Comparison of ENCODE assay signal across 23 mouse cellular contexts in the genomic region with DNA sequence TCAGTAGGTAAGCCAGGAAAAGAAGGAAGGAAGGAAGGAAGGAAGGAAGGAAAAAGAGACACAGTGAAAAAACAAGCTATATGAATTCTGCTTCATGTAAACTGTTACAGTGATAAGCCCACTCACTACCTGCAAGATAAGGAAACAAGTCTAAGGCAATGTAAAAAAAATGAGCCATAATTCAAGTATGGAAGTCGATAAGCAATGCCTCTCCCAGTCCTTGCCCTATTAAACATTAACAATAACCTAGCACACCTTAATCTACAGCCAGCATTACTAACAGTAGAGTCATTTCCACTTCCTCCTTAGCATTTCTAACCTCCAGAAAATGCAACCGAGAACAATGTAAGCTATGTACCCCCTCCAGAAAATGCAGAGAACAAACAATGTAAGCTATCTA. TPM values are rescaled to one million over a fixed set of nuclear protein-coding genes. Genes with fewer than 3 reads are reported as not detected.
DNase-seq lines count a peak whose midpoint lies in the region; ATAC-seq and TF ChIP-seq lines count a peak whose summit lies in the region.
"Had no signal": no experiment of that assay in that cellular context is flagged by ENCODE, and none has a peak within 500 bp of the region (broad histone marks: within the 10 kb centered on the region; RNA-seq: fewer than 3 reads in every experiment).

No protein-coding gene starts in this region.

- H3K4me2 ChIP-seq in kidney, embryonic 14.5 days (replicated peaks; ENCODE audit: low read depth, low read length), result no peak overlapping the region
- peak overlapping the region; percentile 45 for H3K4me2 ChIP-seq in liver, embryonic 13.5 days
- no peak overlapping the region for H3K4me2 ChIP-seq in midbrain, embryonic 13.5 days (replicated peaks)
- H3K4me2 ChIP-seq: embryonic facial prominence, embryonic 12.5 days; heart, embryonic 13.5 days; hindbrain, embryonic 14.5 days had no signal

- H3K9me3 ChIP-seq in kidney, embryonic 14.5 days (ENCODE audit: control insufficient read depth, low read length), result no peaks in the 10 kb centered on the region
- no peaks in the 10 kb centered on the region for H3K9me3 ChIP-seq in MEL (replicated peaks; ENCODE audit: insufficient read depth, low read length)
- H3K9me3 ChIP-seq in liver, embryonic 13.5 days (replicated peaks), result no peaks in the 10 kb centered on the region
- H3K9me3 ChIP-seq in midbrain, embryonic 13.5 days, result no peaks in the 10 kb centered on the region
- H3K9me3 ChIP-seq: embryonic facial prominence, embryonic 12.5 days; G1E; heart, embryonic 13.5 days had no signal

- DNase-seq in kidney, postnatal 14 days, result no peak
- DNase-seq in MEL (ENCODE audit: low read depth, low spot score), result peak; percentile 80
- no peak for DNase-seq in liver, embryonic 13.5 days
- DNase-seq in left cerebral cortex, postnatal 10 days (ENCODE audit: extremely low spot score in 1 of 2, low spot score in 2 of 2), result no peak
- no peak for DNase-seq in c-Kit-positive CD71-positive TER-119-positive erythroid progenitor cells, embryonic 14.5 days (ENCODE audit: low spot score)
- DNase-seq: adrenal gland, postnatal 36 days; cerebellum, adult 18-20 months; gastrocnemius, postnatal 10 days; heart, adult 11 months; kidney, adult 8-10 months; left cerebral cortex, postnatal 4 days; right cerebral cortex, postnatal 4 days had no signal

- no peaks in the 10 kb centered on the region for H3K27me3 ChIP-seq in kidney, embryonic 14.5 days (ENCODE audit: control insufficient read depth, insufficient read depth, low read length)
- no peaks in the 10 kb centered on the region for H3K27me3 ChIP-seq in MEL (ENCODE audit: control insufficient read depth in 1 of 2, insufficient read depth in 2 of 2, low read length in 2 of 2)
- no peaks in the 10 kb centered on the region for H3K27me3 ChIP-seq in liver, embryonic 13.5 days
- H3K27me3 ChIP-seq in small intestine, adult 2 months (ENCODE audit: control insufficient read depth, insufficient read depth, low read length), result no peaks in the 10 kb centered on the region
- H3K27me3 ChIP-seq in midbrain, embryonic 13.5 days, result no peaks in the 10 kb centered on the region
- H3K27me3 ChIP-seq: embryonic facial prominence, embryonic 12.5 days; heart, embryonic 13.5 days had no signal

- TF ChIP-seq RAD21 in MEL (IDR thresholded peaks at IDR 0.05; ENCODE audit: low read depth, low read length), result no peak

- no peak overlapping the region for H3K4me3 ChIP-seq in kidney, embryonic 14.5 days (ENCODE audit: low read length)
- H3K4me3 ChIP-seq in MEL (ENCODE audit: control insufficient read depth in 1 of 2, insufficient read depth in 1 of 2, low read depth in 2 of 2, low read length in 2 of 2), result no peak overlapping the region
- H3K4me3 ChIP-seq in liver, embryonic 13.5 days (replicated peaks), result 0 out of 2 replicates have a peak overlapping the region, but pooled peaks have one; percentile 5
- H3K4me3 ChIP-seq in small intestine, adult 2 months (ENCODE audit: low read depth, low read length), result no peak overlapping the region
- H3K4me3 ChIP-seq in midbrain, embryonic 13.5 days (replicated peaks), result no peak overlapping the region
- H3K4me3 ChIP-seq: embryonic facial prominence, embryonic 12.5 days; erythroblast, embryonic 14.5 days; heart, embryonic 13.5 days had no signal

- peak; percentile 93 for TF ChIP-seq EP300 in MEL (IDR thresholded peaks at IDR 0.05; ENCODE audit: low read depth in 1 of 2, low read length in 2 of 2)

- peaks cover 53% of the 10 kb centered on the region for H3K79me2 ChIP-seq in MEL (ENCODE audit: control insufficient read depth, insufficient read depth, low read length, poor library complexity)

- TF ChIP-seq CTCF in MEL (IDR thresholded peaks at IDR 0.05 in 2 of 3, conservative IDR thresholded peaks at IDR 0.05 in 1 of 3; ENCODE audit: control insufficient read depth in 1 of 3, insufficient read depth in 1 of 3, low read depth in 2 of 3, low read length in 3 of 3, poor library complexity in 1 of 3, severe bottlenecking in 1 of 3), result no peak
- no peak for TF ChIP-seq CTCF in small intestine, adult 2 months (IDR thresholded peaks at IDR 0.05; ENCODE audit: extremely low read depth, insufficient read length, insufficient replicate concordance, low read depth, low read length)

- H3K4me1 ChIP-seq in kidney, embryonic 14.5 days (ENCODE audit: control insufficient read depth, insufficient read depth, low read length), result no peaks in the 10 kb centered on the region
- peaks cover 25 to 27% of the 10 kb centered on the region in 2 experiments for H3K4me1 ChIP-seq in MEL (ENCODE audit: control insufficient read depth in 1 of 2, insufficient read depth in 2 of 2, low read length in 2 of 2)
- H3K4me1 ChIP-seq in liver, embryonic 13.5 days (replicated peaks), result peaks cover 53% of the 10 kb centered on the region
- peaks cover 12% of the 10 kb centered on the region for H3K4me1 ChIP-seq in small intestine, adult 2 months (ENCODE audit: control insufficient read depth, insufficient read depth, insufficient read length, low read length)
- H3K4me1 ChIP-seq in midbrain, embryonic 13.5 days (replicated peaks), result peaks cover 20% of the 10 kb centered on the region
- H3K4me1 ChIP-seq: embryonic facial prominence, embryonic 12.5 days had no signal

- H3K36me3 ChIP-seq in kidney, embryonic 14.5 days (ENCODE audit: control insufficient read depth, insufficient read depth, low read length), result peaks cover 76% of the 10 kb centered on the region
- H3K36me3 ChIP-seq in MEL (ENCODE audit: control insufficient read depth in 1 of 2, insufficient read depth in 2 of 2, low read length in 2 of 2), result peaks cover 64 to 65% of the 10 kb centered on the region in 2 experiments
- H3K36me3 ChIP-seq in liver, embryonic 13.5 days, result peaks cover 76% of the 10 kb centered on the region
- H3K36me3 ChIP-seq in small intestine, adult 2 months (ENCODE audit: control insufficient read depth, insufficient read depth, low read length), result peaks cover 42% of the 10 kb centered on the region
- peaks cover 42% of the 10 kb centered on the region for H3K36me3 ChIP-seq in midbrain, embryonic 13.5 days

- intact Hi-C loops in left cerebral cortex, postnatal 10 days (cut with DNase I), result no loop called here

- no peak for ATAC-seq in kidney, embryonic 14.5 days (ENCODE audit: low FRiP score, low TSS enrichment)
- ATAC-seq in liver, embryonic 13.5 days (ENCODE audit: low read depth), result peak; percentile 77
- no peak for ATAC-seq in midbrain, embryonic 13.5 days
- ATAC-seq: CD4-positive, CD25-positive, alpha-beta regulatory T cell, adult 4 months; forebrain, embryonic 14.5 days had no signal

- 48% methylated on average over 2 of the region's 2 CpGs for WGBS in kidney, embryonic 14.5 days
- 24% methylated on average over 2 of the region's 2 CpGs for WGBS in liver, embryonic 13.5 days (ENCODE audit: insufficient replicate concordance)
- WGBS in small intestine, adult 2 months, result 20% methylated on average over 2 of the region's 2 CpGs
- WGBS in midbrain, embryonic 13.5 days, result 91% methylated on average over 2 of the region's 2 CpGs

- peak overlapping the region; percentile 59; the same call in 1 of the 2 replicates for H3K27ac ChIP-seq in kidney, embryonic 14.5 days (ENCODE audit: low read depth, low read length)
- peak overlapping the region; percentile 82 for H3K27ac ChIP-seq in MEL (ENCODE audit: control insufficient read depth, low read depth, low read length)
- H3K27ac ChIP-seq in liver, embryonic 13.5 days, result peak overlapping the region; percentile 67
- H3K27ac ChIP-seq in small intestine, adult 2 months (ENCODE audit: insufficient read depth, low read depth, low read length), result peak overlapping the region; percentile 85
- no peak overlapping the region for H3K27ac ChIP-seq in midbrain, embryonic 13.5 days
- H3K27ac ChIP-seq: embryonic facial prominence, embryonic 12.5 days; heart, embryonic 13.5 days; hindbrain, embryonic 14.5 days had no signal

- no peak overlapping the region for H3K9ac ChIP-seq in kidney, embryonic 14.5 days (ENCODE audit: low read depth, low read length)
- H3K9ac ChIP-seq in MEL (ENCODE audit: control insufficient read depth, low read depth, low read length, poor library complexity, severe bottlenecking), result no peak overlapping the region
- peak overlapping the region; percentile 28; the same call in 1 of the 2 replicates for H3K9ac ChIP-seq in liver, embryonic 13.5 days
- H3K9ac ChIP-seq in midbrain, embryonic 13.5 days (replicated peaks), result no peak overlapping the region
- H3K9ac ChIP-seq: embryonic facial prominence, embryonic 12.5 days; heart, embryonic 13.5 days; hindbrain, embryonic 14.5 days had no signal

- peak in 1 of 2 experiments; percentile 42; a peak in 1 of 4 replicates for TF ChIP-seq POLR2A in MEL (IDR thresholded peaks at IDR 0.05; ENCODE audit: control insufficient read depth in 1 of 2, insufficient read depth in 1 of 2, low read depth in 1 of 2, low read length in 2 of 2, poor library complexity in 1 of 2)
- TF ChIP-seq POLR2A in small intestine, adult 2 months (IDR thresholded peaks at IDR 0.05; ENCODE audit: low read depth, low read length), result no peak

RNA-seq across cellular contexts. Expression of a gene that starts 9.1 kb away (rescaled TPM):
- polyA plus RNA-seq in kidney, embryonic 14.5 days (2014; fragmentation: Nextera tagmentation; extraction: Ambion mirVana), result 969 and 1,061 TPM in 2 replicates
- 979 and 1,115 TPM in 2 replicates for total RNA-seq in MEL (2012; rRNA removed)
- polyA plus RNA-seq in MEL (2012; ENCODE audit: insufficient read depth in 1 of 2, insufficient read length in 2 of 2, low read depth in 1 of 2, low replicate concordance in 2 of 2, missing spikeins in 1 of 2), result 1,000 to 10,000 TPM; 2,172 to 2,666 TPM
- polyA plus RNA-seq in liver, embryonic 13.5 days (2015; fragmentation: Nextera tagmentation; extraction: Ambion mirVana), result 342 and 392 TPM in 2 replicates
- 202 and 242 TPM in 2 replicates for polyA plus RNA-seq in small intestine, adult 2 months (2012; rRNA removed)
- total RNA-seq in left cerebral cortex, postnatal 10 days (2021), result 100 to 1,000 TPM; 812 to 832 TPM
- 723 and 839 TPM in 2 replicates for polyA plus RNA-seq in midbrain, embryonic 13.5 days (2015; fragmentation: Nextera tagmentation; extraction: Ambion mirVana)

RNA-seq across cellular contexts. Expression of a gene that starts 30.1 kb away (rescaled TPM):
- 5.9 and 10.4 TPM in 2 replicates for polyA plus RNA-seq in kidney, embryonic 14.5 days (2014; fragmentation: Nextera tagmentation; extraction: Ambion mirVana)
- not detected in 2 replicates for total RNA-seq in MEL (2012; rRNA removed)
- not detected for polyA plus RNA-seq in MEL (2012; ENCODE audit: insufficient read depth in 1 of 2, insufficient read length in 2 of 2, low read depth in 1 of 2, low replicate concordance in 2 of 2, missing spikeins in 1 of 2)
- polyA plus RNA-seq in liver, embryonic 13.5 days (2015; fragmentation: Nextera tagmentation; extraction: Ambion mirVana), result not detected in 2 replicates
- polyA plus RNA-seq in small intestine, adult 2 months (2012; rRNA removed), result not detected in 2 replicates
- under 1 TPM; 0.16 to 0.47 TPM for total RNA-seq in left cerebral cortex, postnatal 10 days (2021)
- 0.55 and 1.3 TPM in 2 replicates for polyA plus RNA-seq in midbrain, embryonic 13.5 days (2015; fragmentation: Nextera tagmentation; extraction: Ambion mirVana)
- total RNA-seq: liver, adult 2 months had no signal
- polyA plus RNA-seq: CD4-positive, CD25-positive, alpha-beta regulatory T cell, adult 4 months; erythroblast, embryonic 14.5 days; G1E; heart, embryonic 13.5 days; liver, adult 2 months had no signal

RNA-seq across cellular contexts. Expression of a gene that starts 35.0 kb away (rescaled TPM):
- 122 and 153 TPM in 2 replicates for polyA plus RNA-seq in kidney, embryonic 14.5 days (2014; fragmentation: Nextera tagmentation; extraction: Ambion mirVana)
- total RNA-seq in MEL (2012; rRNA removed), result 211 and 246 TPM in 2 replicates
- polyA plus RNA-seq in MEL (2012; ENCODE audit: insufficient read depth in 1 of 2, insufficient read length in 2 of 2, low read depth in 1 of 2, low replicate concordance in 2 of 2, missing spikeins in 1 of 2), result 100 to 1,000 TPM; 140 to 199 TPM
- 87.9 and 92.5 TPM in 2 replicates for polyA plus RNA-seq in liver, embryonic 13.5 days (2015; fragmentation: Nextera tagmentation; extraction: Ambion mirVana)
- 2.5 and 4.3 TPM in 2 replicates for polyA plus RNA-seq in small intestine, adult 2 months (2012; rRNA removed)
- 10 to 100 TPM; 19.5 to 23.5 TPM for total RNA-seq in left cerebral cortex, postnatal 10 days (2021)
- 77.2 and 78.3 TPM in 2 replicates for polyA plus RNA-seq in midbrain, embryonic 13.5 days (2015; fragmentation: Nextera tagmentation; extraction: Ambion mirVana)

RNA-seq across cellular contexts. Expression of a gene that starts 52.6 kb away (rescaled TPM):
- 28.9 and 34.4 TPM in 2 replicates for polyA plus RNA-seq in kidney, embryonic 14.5 days (2014; fragmentation: Nextera tagmentation; extraction: Ambion mirVana)
- total RNA-seq in MEL (2012; rRNA removed), result 12.9 and 15.7 TPM in 2 replicates
- polyA plus RNA-seq in MEL (2012; ENCODE audit: insufficient read depth in 1 of 2, insufficient read length in 2 of 2, low read depth in 1 of 2, low replicate concordance in 2 of 2, missing spikeins in 1 of 2), result 10 to 100 TPM in 1 of 2 experiments, not detected in 1; 30.2 TPM
- polyA plus RNA-seq in liver, embryonic 13.5 days (2015; fragmentation: Nextera tagmentation; extraction: Ambion mirVana), result 9.3 and 9.4 TPM in 2 replicates
- 4.4 and 6.3 TPM in 2 replicates for polyA plus RNA-seq in small intestine, adult 2 months (2012; rRNA removed)
- 1 to 10 TPM; 8.5 to 8.6 TPM for total RNA-seq in left cerebral cortex, postnatal 10 days (2021)
- 8.1 and 9.9 TPM in 2 replicates for polyA plus RNA-seq in midbrain, embryonic 13.5 days (2015; fragmentation: Nextera tagmentation; extraction: Ambion mirVana)

RNA-seq across cellular contexts. Expression of a gene that starts 52.8 kb away (rescaled TPM):
- 33.6 and 37.6 TPM in 2 replicates for polyA plus RNA-seq in kidney, embryonic 14.5 days (2014; fragmentation: Nextera tagmentation; extraction: Ambion mirVana)
- total RNA-seq in MEL (2012; rRNA removed), result 12.3 and 12.8 TPM in 2 replicates
- 10 to 100 TPM in 1 of 2 experiments, not detected in 1; 24.9 TPM for polyA plus RNA-seq in MEL (2012; ENCODE audit: insufficient read depth in 1 of 2, insufficient read length in 2 of 2, low read depth in 1 of 2, low replicate concordance in 2 of 2, missing spikeins in 1 of 2)
- 16.1 and 16.5 TPM in 2 replicates for polyA plus RNA-seq in liver, embryonic 13.5 days (2015; fragmentation: Nextera tagmentation; extraction: Ambion mirVana)
- 1.9 and 2.0 TPM in 2 replicates for polyA plus RNA-seq in small intestine, adult 2 months (2012; rRNA removed)
- total RNA-seq in left cerebral cortex, postnatal 10 days (2021), result 10 to 100 TPM; 32.3 to 35.4 TPM
- polyA plus RNA-seq in midbrain, embryonic 13.5 days (2015; fragmentation: Nextera tagmentation; extraction: Ambion mirVana), result 30.2 and 34.4 TPM in 2 replicates

Comparison
In these comparisons a context has a peak if more than half of its experiments do, and no peak if none do; other contexts are left out.
1. RNA of a gene that starts 35.0 kb away (polyA plus RNA-seq): 140 to 199 TPM in MEL, 122 to 153 TPM in kidney, embryonic 14.5 days, 87.9 to 92.5 TPM in liver, embryonic 13.5 days and 77.2 to 78.3 TPM in midbrain, embryonic 13.5 days; 2.5 to 4.3 TPM in small intestine, adult 2 months; every median in the first group is over 10 times any median in the second.